Mouse (Mus musculus) heart, postnatal 0 days (tissue): ENCODE results near the gene Cd300lg.
A peak's percentile ranks its signal among the peaks of the same experiment; 100 is the strongest.

Experiments used
- CTCF ChIP-seq: IDR thresholded peaks from 2 replicates; pipeline ENCODE4 v1.5.1; 2016; ENCODE audit warnings: antibody characterized with exemption, control low read depth, low read depth
- EP300 ChIP-seq: IDR thresholded peaks from 2 replicates; pipeline ENCODE4 v1.6.1; 2016; ENCODE audit warnings: antibody characterized with exemption, low read depth

GRCm38 (mm10) chr11:102096887-102097391, 55.6 kb downstream of the Cd300lg start:
- peak; percentile 63 for TF ChIP-seq CTCF
- TF ChIP-seq EP300 = no peak
